Mouse (Mus musculus): Measurements from ENCODE around the gene Phc2. TPM values are rescaled to one million over a fixed set of nuclear protein-coding genes. Genes with fewer than 3 reads are reported as not detected.

The Phc2 gene
- total and polyA plus RNA-seq, 3 experiments = 23.7 to 65.5 TPM; not detected in 1

DNA sequence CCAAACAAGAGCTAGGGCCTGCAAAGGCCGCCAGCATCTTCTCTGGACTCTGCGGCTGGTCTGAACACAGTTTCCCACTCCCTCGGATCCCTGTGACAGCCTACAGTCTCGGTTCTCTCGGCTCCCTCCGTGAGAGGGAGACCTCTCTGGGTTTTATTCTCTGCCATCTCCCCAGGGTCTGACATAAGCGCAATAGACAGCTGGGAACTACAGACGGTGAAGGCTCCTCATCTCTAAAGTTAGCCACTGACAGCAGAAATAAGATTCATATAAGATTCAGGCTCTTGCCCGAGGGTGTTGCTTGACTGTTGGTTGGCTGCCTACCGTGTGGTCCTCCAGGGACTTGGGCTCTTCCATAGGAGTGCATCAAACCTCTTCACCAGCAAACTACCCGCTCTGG is 123.1 kb downstream of the Phc2 start:
- no peak for TF ChIP-seq TAL1 (IDR thresholded peaks at IDR 0.05; ENCODE audit: low read length)
- no peak for TF ChIP-seq JUND (IDR thresholded peaks at IDR 0.05; ENCODE audit: low read depth, low read length)
- TF ChIP-seq NRF1 (IDR thresholded peaks at IDR 0.05; ENCODE audit: insufficient read depth, low read depth, low read length, poor library complexity, severe bottlenecking) = no peak
- no peak for TF ChIP-seq MYB (IDR thresholded peaks at IDR 0.05; ENCODE audit: low read depth, low read length)
- no peak for TF ChIP-seq EP300 (IDR thresholded peaks at IDR 0.05; ENCODE audit: low read depth in 1 of 2, low read length in 2 of 2)
- TF ChIP-seq USF1 (IDR thresholded peaks at IDR 0.05; ENCODE audit: low read depth, low read length) = no peak
- no peak for TF ChIP-seq SMC3 (IDR thresholded peaks at IDR 0.05; ENCODE audit: low read depth, low read length)
- TF ChIP-seq CTCF (IDR thresholded peaks at IDR 0.05 in 2 of 3, conservative IDR thresholded peaks at IDR 0.05 in 1 of 3; ENCODE audit: control insufficient read depth in 1 of 3, insufficient read depth in 1 of 3, low read depth in 2 of 3, low read length in 3 of 3, poor library complexity in 1 of 3, severe bottlenecking in 1 of 3) = no peak
- no peak for TF ChIP-seq POLR2AphosphoS2 (IDR thresholded peaks at IDR 0.05; ENCODE audit: low read length)
- TF ChIP-seq POLR2A (IDR thresholded peaks at IDR 0.05; ENCODE audit: control insufficient read depth in 1 of 2, insufficient read depth in 1 of 2, low read depth in 1 of 2, low read length in 2 of 2, poor library complexity in 1 of 2) = no peak
- TF ChIP-seq ZMIZ1 (IDR thresholded peaks at IDR 0.05; ENCODE audit: low read depth, low read length) = no peak
- no peak for TF ChIP-seq RAD21 (IDR thresholded peaks at IDR 0.05; ENCODE audit: low read depth, low read length)
- no peak for TF ChIP-seq ZNF384 (IDR thresholded peaks at IDR 0.05; ENCODE audit: low read depth, low read length)
- TF ChIP-seq USF2 (IDR thresholded peaks at IDR 0.05; ENCODE audit: borderline replicate concordance in 1 of 2, insufficient read depth in 1 of 2, low read depth in 1 of 2, low read length in 2 of 2) = no peak
- H3K9ac ChIP-seq (ENCODE audit: control insufficient read depth, low read depth, low read length, poor library complexity, severe bottlenecking) = no peak overlapping the region
- H3K36me3 ChIP-seq (ENCODE audit: control insufficient read depth in 1 of 2, insufficient read depth in 2 of 2, low read length in 2 of 2) = peaks cover 0 to 3% of the 10 kb centered on the region in 2 experiments; a peak in 2 of 4 replicates

DNA sequence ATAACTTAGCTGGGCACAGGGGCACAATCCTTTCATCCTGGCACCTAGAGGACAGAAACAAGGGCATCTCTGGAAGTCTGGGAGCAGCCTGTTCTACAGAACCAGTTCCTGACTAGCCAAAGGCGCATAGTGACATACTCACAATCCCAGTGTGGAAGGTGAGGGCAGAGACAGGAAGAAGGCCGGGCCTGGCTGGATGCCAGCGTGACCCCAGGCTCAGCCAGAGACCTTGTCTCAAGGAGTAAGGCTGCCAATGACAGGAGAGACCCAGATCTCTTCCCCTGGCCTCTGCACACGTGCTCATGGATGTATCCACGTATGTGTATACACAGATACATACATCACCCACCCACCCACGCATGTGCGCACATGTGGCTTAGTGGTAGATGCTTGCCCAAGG is 127.5 kb downstream of the Phc2 start:
- TF ChIP-seq TBP (IDR thresholded peaks at IDR 0.05; ENCODE audit: low read depth, low read length) (no peak), POLR2AphosphoS5 (IDR thresholded peaks at IDR 0.05; ENCODE audit: borderline replicate concordance, low read depth, low read length) (no peak), KAT2A (conservative IDR thresholded peaks at IDR 0.05; ENCODE audit: low read depth, low read length) (no peak), ETS1 (IDR thresholded peaks at IDR 0.05; ENCODE audit: low read depth, low read length) (no peak), MAZ (IDR thresholded peaks at IDR 0.05; ENCODE audit: low read depth, low read length) (no peak), TAL1 (IDR thresholded peaks at IDR 0.05; ENCODE audit: low read length) (no peak), ZKSCAN1 (IDR thresholded peaks at IDR 0.05; ENCODE audit: low read depth, low read length) (no peak), ELF1 (IDR thresholded peaks at IDR 0.05; ENCODE audit: low read depth, low read length) (no peak), TCF12 (IDR thresholded peaks at IDR 0.05; ENCODE audit: low read depth, low read length) (no peak), USF1 (IDR thresholded peaks at IDR 0.05; ENCODE audit: low read depth, low read length) (no peak), HCFC1 (IDR thresholded peaks at IDR 0.05; ENCODE audit: low read depth, low read length) (no peak), USF2 (IDR thresholded peaks at IDR 0.05; ENCODE audit: borderline replicate concordance in 1 of 2, insufficient read depth in 1 of 2, low read depth in 1 of 2, low read length in 2 of 2) (no peak), ZC3H11A (IDR thresholded peaks at IDR 0.05; ENCODE audit: low read depth, low read length) (no peak)
- Histone ChIP-seq H3K36me3 (ENCODE audit: control insufficient read depth in 1 of 2, insufficient read depth in 2 of 2, low read length in 2 of 2) (no peaks in the 10 kb centered on the region; a peak in 1 of 4 replicates), H3K9ac (ENCODE audit: control insufficient read depth, low read depth, low read length, poor library complexity, severe bottlenecking) (no peak overlapping the region), H3K27ac (ENCODE audit: control insufficient read depth, low read depth, low read length) (no peak overlapping the region), H3K27me3 (ENCODE audit: control insufficient read depth in 1 of 2, insufficient read depth in 2 of 2, low read length in 2 of 2) (no peaks in the 10 kb centered on the region), H3K4me3 (ENCODE audit: control insufficient read depth in 1 of 2, insufficient read depth in 1 of 2, low read depth in 2 of 2, low read length in 2 of 2) (no peak overlapping the region), H3K4me1 (ENCODE audit: control insufficient read depth in 1 of 2, insufficient read depth in 2 of 2, low read length in 2 of 2) (no peaks in the 10 kb centered on the region), H3K9me3 (replicated peaks; ENCODE audit: insufficient read depth, low read length) (no peaks in the 10 kb centered on the region), H3K79me2 (ENCODE audit: control insufficient read depth, insufficient read depth, low read length, poor library complexity) (no peaks in the 10 kb centered on the region)
- DNase-seq (ENCODE audit: low read depth, low spot score) = no peak

More for the DNA sequence above, 123.1 kb downstream of the Phc2 start:
- Histone ChIP-seq H3K27me3 (ENCODE audit: control insufficient read depth in 1 of 2, insufficient read depth in 2 of 2, low read length in 2 of 2) (no peaks in the 10 kb centered on the region), H3K4me1 (ENCODE audit: control insufficient read depth in 1 of 2, insufficient read depth in 2 of 2, low read length in 2 of 2) (no peaks in the 10 kb centered on the region), H3K79me2 (ENCODE audit: control insufficient read depth, insufficient read depth, low read length, poor library complexity) (no peaks in the 10 kb centered on the region), H3K9me3 (replicated peaks; ENCODE audit: insufficient read depth, low read length) (no peaks in the 10 kb centered on the region), H3K4me3 (ENCODE audit: control insufficient read depth in 1 of 2, insufficient read depth in 1 of 2, low read depth in 2 of 2, low read length in 2 of 2) (no peak overlapping the region), H3K27ac (ENCODE audit: control insufficient read depth, low read depth, low read length) (no peak overlapping the region)
- no peak for DNase-seq (ENCODE audit: low read depth, low spot score)

Measured in MEL (cell line).